Mouse (Mus musculus): ENCODE data around the gene 1700015F17Rik.

DNA sequence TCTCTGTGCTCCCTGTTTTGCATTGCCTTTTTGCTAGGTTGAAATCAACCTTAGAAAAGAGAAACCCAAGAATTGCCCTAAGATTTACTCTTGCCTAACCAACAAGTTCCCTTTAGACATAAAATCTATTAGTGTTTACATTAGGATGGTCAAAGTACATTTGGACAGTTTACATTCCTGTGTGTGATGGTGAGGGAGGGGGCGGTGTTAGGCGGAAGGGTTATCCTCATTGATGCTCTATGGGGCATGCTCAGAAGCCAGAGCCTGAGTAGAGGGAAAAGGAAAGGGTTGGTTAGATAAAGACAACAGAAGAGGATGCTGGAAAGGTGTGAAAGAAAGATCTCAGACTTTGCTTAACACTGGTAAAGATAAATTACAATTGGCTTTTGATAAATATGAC lies 67.1 kb downstream of the 1700015F17Rik start:
- TF ChIP-seq POLR2A (IDR thresholded peaks at IDR 0.05; ENCODE audit: insufficient read length, low read depth) (no peak), CEBPB (IDR thresholded peaks at IDR 0.05; ENCODE audit: insufficient read depth, poor library complexity, severe bottlenecking) (no peak), REST (IDR thresholded peaks at IDR 0.05; ENCODE audit: insufficient read depth, insufficient read length) (no peak), USF1 (IDR thresholded peaks at IDR 0.05; ENCODE audit: low read depth) (no peak), MYOG (IDR thresholded peaks at IDR 0.05; ENCODE audit: control insufficient read depth in 1 of 3, insufficient read depth in 1 of 3, insufficient read length in 2 of 3, low read depth in 2 of 3) (no peak), POLR2AphosphoS2 (IDR thresholded peaks at IDR 0.05; ENCODE audit: insufficient read length, low read depth) (no peak), E2F4 (IDR thresholded peaks at IDR 0.05; ENCODE audit: insufficient read depth) (no peak)

Data from myocyte (in vitro differentiated cells).